Mouse (Mus musculus): Measurements from ENCODE around the gene Prdm16.

GRCm38 (mm10) chr4:154526351-154526786 lies 110.3 kb downstream of the Prdm16 start:
- TF ChIP-seq GATA1 (IDR thresholded peaks at IDR 0.05; ENCODE audit: borderline replicate concordance, low read length) (no peak), FLI1 (IDR thresholded peaks at IDR 0.05; ENCODE audit: low read length) (no peak)

Data from megakaryocyte, embryonic 14.5 days (primary cell).